ENCODE assay signal across 24 mouse cellular contexts in genomic region chr1:118752869-118753268, GRCm38 (mm10).
DNase-seq lines count a peak whose midpoint lies in the region; ATAC-seq lines count a peak whose summit lies in the region.
"Had no signal": no experiment of that assay in that cellular context is flagged by ENCODE, and none has a peak within 500 bp of the region (broad histone marks: within the 10 kb centered on the region; RNA-seq: fewer than 3 reads in every experiment).

No protein-coding gene starts in this region.

- 0 out of 2 replicates have a peak, but pooled peaks cover 5% of the 10 kb centered on the region for H3K4me1 ChIP-seq in kidney, embryonic 14.5 days (ENCODE audit: control insufficient read depth, insufficient read depth, low read length)
- H3K4me1 ChIP-seq: forebrain, embryonic 10.5 days; forebrain, embryonic 13.5 days had no signal

- H3K36me3 ChIP-seq in kidney, embryonic 14.5 days (ENCODE audit: control insufficient read depth, insufficient read depth, low read length): no peaks in the 10 kb centered on the region
- H3K36me3 ChIP-seq: forebrain, embryonic 10.5 days; heart, embryonic 10.5 days; heart, embryonic 13.5 days had no signal

- ATAC-seq in kidney, embryonic 14.5 days (ENCODE audit: low FRiP score, low TSS enrichment): no peak
- ATAC-seq: CD4-positive, CD25-positive, alpha-beta regulatory T cell, adult 4 months; forebrain, embryonic 13.5 days; forebrain, embryonic 16.5 days; hindbrain, postnatal 0 days; inflammation-experienced regulatory T-cells, adult 6 months had no signal

- H3K27me3 ChIP-seq in kidney, embryonic 14.5 days (ENCODE audit: control insufficient read depth, insufficient read depth, low read length): no peaks in the 10 kb centered on the region
- H3K27me3 ChIP-seq: forebrain, embryonic 13.5 days; heart, embryonic 13.5 days had no signal

- no peak overlapping the region for H3K4me2 ChIP-seq in kidney, embryonic 14.5 days (replicated peaks; ENCODE audit: low read depth, low read length)
- H3K4me2 ChIP-seq: forebrain, embryonic 13.5 days; heart, embryonic 13.5 days; hindbrain, embryonic 14.5 days had no signal

- peak overlapping the region; percentile 26; the same call in 1 of the 2 replicates for H3K27ac ChIP-seq in kidney, embryonic 14.5 days (ENCODE audit: low read depth, low read length)
- H3K27ac ChIP-seq: forebrain, embryonic 10.5 days; forebrain, embryonic 13.5 days; heart, adult 2 months; heart, embryonic 10.5 days; heart, embryonic 13.5 days; hindbrain, embryonic 14.5 days; hindbrain, postnatal 0 days had no signal

- no peaks in the 10 kb centered on the region for H3K9me3 ChIP-seq in kidney, embryonic 14.5 days (ENCODE audit: control insufficient read depth, low read length)
- H3K9me3 ChIP-seq: forebrain, embryonic 10.5 days; forebrain, embryonic 13.5 days; heart, embryonic 10.5 days; heart, embryonic 13.5 days had no signal

- WGBS in kidney, embryonic 14.5 days: 86% methylated on average over 3 of the region's 3 CpGs

- H3K9ac ChIP-seq in kidney, embryonic 14.5 days (ENCODE audit: low read depth, low read length): no peak overlapping the region
- H3K9ac ChIP-seq: forebrain, embryonic 13.5 days; heart, embryonic 13.5 days; hindbrain, embryonic 14.5 days had no signal

- H3K4me3 ChIP-seq in kidney, embryonic 14.5 days (ENCODE audit: low read length): no peak overlapping the region
- H3K4me3 ChIP-seq: forebrain, embryonic 10.5 days; forebrain, embryonic 13.5 days; heart, adult 2 months; heart, embryonic 10.5 days; heart, embryonic 13.5 days had no signal

- DNase-seq in adrenal gland, adult 8-10 months: peak; percentile 47
- DNase-seq in adrenal gland, postnatal 25 days: no peak
- DNase-seq in kidney, adult 9 months: no peak
- DNase-seq in adrenal gland, postnatal 10 days: peak; percentile 6
- DNase-seq in adrenal gland, postnatal 14 days: peak; percentile 24
- DNase-seq in spleen, postnatal 14 days (ENCODE audit: low spot score in 2 of 2): no peak
- DNase-seq: cerebellum, adult 18-20 months; cerebellum, adult 9-10 months; cerebellum, postnatal 14 days; gastrocnemius, postnatal 10 days; gastrocnemius, postnatal 36 days; heart, adult 2 months; heart, postnatal 14 days; heart, postnatal 4 days had no signal

Comparison
In these comparisons a context has a peak if more than half of its experiments do, and no peak if none do; other contexts are left out.
1. DNase-seq: peak in adrenal gland, adult 8-10 months (single experiment), adrenal gland, postnatal 10 days (single experiment) and adrenal gland, postnatal 14 days (single experiment); none in adrenal gland, postnatal 25 days (single experiment), kidney, adult 9 months (single experiment) and spleen, postnatal 14 days (0 of 2).